Mouse (Mus musculus) common myeloid progenitor, adult 5-6 weeks (primary cell): Measurements from ENCODE around the gene Uts2r. TPM values are rescaled to one million over a fixed set of nuclear protein-coding genes. Genes with fewer than 3 reads are reported as not detected.

Experiments
- ATAC-seq: replicated peaks from 2 replicates; pipeline ENCODE4 v1.8.0; 2016; ENCODE audit warnings: low read depth, mild to moderate bottlenecking, moderate TSS enrichment, inconsistent platforms; ENCODE audit not compliant: poor library complexity, severe bottlenecking
- total RNA-seq: library from RNA; stranded (forward); fragments of 200-1000, 187-1606 nt; gene quantifications from 2 replicates; pipeline ENCODE4 v1.2.3, GENCODE M21; 2017

The Uts2r gene
- total RNA-seq, 1 experiment from 2014 or later = not detected

DNA sequence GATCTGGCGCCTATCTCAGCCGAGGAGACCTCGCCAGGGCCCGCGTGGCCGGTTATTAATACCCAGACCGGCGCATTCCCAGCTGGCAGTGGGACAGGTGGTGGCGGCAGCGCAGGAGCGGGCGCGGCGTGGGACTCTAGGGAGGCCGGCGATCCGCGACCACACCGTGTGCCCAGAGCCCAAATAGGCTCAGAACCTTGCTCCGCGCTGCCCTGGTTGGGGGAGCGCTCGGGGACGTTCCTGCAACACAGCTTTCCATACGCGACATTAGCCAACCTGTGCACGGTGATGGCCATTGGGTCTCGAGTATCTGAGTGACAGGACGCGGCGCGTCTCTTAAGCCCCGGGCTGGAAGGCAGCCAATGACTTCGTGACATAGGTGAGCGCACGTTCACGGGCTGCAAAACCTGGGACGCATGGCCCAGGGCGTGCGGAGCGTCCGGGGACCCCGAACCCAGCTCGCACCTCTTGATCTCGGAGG, 3.6 kb upstream of the Uts2r start:
- ATAC-seq = no peak

DNA sequence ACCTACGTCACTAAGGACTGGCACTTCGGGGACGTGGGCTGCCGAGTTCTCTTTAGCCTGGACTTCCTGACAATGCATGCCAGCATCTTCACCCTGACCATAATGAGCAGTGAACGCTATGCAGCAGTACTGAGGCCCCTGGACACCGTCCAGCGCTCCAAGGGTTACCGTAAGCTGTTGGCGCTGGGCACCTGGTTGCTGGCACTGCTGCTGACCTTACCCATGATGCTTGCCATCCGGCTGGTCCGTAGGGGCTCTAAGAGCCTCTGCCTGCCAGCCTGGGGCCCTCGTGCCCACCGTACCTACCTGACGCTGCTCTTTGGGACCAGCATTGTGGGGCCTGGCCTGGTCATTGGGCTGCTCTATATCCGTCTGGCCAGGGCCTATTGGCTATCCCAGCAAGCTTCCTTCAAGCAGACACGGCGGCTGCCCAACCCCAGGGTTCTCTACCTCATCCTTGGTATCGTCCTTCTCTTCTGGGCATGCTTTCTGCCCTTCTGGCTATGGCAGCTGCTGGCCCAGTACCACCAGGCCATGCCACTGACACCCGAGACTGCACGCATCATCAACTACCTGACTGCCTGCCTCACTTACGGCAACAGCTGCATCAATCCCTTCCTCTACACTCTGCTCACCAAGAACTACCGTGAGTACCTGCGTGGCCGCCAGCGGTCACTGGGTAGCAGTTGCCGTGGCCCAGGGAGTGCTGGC, 720 bp downstream of the Uts2r start:
- no peak for ATAC-seq

DNA sequence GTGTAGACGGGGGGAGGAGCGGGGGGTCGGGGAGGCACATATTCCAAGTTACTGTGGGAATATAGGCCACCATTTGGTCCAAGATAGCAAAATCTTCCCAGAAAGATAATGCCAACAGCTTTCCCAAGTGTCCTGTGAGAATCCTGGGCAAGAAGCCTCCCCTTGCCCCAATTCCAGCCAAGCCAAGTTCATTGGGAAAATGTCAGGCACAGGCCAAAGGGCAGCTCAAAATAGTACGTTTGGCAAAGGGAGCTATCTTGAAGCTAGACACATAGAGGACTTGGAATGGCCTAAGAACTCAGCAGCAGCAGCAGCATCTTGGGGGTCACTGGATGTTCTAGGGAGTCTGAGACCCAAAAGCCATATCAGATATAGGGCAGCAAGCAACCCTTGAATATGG, 3.7 kb downstream of the Uts2r start:
- no peak for ATAC-seq

DNA sequence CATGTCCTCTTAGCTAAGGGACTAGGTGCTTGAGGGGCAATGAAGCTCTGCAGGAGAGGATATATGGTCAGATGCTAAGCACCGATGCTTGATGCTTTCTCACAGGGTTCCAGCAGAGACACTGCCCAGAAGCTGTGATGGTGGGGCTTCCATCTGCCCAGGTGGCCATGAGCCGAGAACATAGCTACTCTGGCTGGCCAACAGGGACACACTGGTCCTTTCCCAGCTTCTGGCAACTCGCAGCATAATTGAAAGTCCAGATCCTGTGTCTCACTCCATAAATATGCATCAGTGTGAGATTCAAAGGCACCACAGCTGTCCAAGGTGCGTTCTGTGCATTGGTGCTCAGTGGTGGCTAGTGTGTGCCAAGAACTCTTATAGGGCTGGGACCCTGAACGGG, 13.1 kb downstream of the Uts2r start:
- no peak for ATAC-seq

DNA sequence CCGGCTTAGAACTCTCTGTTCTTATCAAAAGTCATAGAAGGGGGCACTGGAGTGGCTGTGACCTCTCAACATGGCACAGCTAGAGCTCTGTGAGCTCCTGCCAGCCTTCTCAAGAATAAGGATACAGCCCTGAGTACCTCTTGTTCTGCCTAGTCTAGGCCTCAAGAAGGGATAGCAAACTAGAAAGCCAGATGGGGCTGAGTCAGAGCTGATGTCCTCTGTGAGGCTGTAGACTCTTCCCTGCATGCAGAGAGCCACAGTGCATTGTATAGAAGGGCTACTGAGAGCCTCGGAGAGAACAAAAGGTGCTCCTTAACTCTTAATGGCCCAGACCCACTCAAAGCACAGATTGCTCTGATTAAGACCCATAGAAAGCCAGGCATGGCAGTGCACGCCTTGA, 14.2 kb downstream of the Uts2r start:
- ATAC-seq = no peak

DNA sequence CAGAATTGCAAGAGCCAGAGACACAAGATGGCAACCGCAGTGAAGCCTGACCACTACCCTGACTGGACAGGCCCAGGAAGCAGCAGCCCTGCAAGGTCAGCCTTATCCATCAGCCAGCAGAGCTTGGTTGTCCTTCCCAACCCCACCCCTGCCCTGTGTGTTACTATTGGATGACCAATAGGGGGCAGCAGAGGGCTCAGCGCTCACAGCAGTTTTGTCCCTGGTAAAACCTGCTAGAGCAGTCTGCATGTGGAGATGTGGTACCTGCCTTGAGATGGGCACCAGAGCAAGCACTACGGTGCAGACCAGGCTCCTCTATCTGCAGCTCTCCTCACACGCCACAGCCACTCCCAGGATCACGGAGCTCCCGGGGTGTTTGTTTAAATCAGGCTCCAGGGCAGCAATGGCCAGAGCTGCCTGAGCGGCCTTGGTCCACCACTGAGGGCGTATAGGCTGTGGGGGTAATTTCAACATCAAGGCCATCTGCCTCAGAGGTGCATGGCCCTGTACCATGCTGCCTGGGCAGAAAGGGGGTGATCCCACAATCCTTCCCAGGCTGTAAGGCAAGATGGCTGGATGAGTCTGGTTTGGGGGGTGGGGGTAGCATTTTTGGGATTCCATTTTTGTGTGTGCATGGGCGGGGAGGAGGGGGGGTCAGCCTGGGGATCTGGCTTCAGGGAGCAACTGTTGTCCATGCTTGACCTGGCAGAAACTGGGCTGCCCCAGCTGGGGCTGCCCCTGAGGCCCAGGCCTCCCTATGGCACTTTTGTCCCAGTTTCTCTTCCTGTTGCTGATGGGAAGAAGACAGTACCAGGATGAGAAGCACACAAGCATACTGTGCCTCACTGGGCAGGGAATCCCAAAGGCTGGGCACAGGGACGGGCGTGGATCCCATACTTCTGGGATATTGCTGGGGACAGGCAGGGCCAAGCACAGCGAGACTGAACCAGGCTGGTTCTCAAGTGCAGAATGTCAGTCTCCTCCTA, 16.5 kb downstream of the Uts2r start:
- peak; percentile 82 for ATAC-seq

DNA sequence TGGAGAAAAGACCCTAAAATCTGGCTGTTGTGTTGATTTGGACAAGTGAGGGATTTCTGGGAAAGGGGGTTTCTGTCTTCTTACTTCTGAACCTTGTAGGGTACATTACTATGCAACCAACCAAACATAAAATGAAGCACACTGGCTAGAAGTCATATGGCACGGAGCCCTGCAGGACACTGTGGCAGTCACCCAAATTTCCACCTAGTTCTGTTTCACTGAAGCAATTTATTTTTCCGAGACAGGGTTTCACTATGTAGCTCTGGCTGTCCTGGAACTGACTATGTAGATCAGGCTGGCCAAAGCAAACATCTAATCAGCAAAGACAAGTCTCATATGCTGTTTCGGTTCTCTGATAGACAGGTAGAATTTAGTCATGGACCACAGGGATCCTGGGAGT, 29.6 kb downstream of the Uts2r start:
- ATAC-seq = no peak

DNA sequence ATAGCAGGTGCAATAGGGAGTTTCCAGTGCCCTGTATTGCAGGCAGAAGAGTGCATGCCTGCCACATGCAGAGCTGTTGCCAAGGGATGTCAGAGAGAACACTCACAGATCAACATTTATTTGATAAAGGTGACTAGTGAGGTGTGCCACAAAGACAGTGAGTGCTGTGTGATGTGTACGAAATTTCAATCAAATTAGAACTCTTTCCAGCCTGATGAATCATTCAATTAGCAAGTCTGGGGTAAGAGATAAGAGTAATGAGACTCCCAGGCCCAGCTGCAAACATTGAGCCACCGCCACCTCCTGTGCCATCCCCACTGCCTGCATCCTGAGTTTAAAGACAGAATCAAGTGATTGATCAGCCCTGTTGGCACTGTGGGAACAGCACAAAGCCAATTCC, 32.7 kb downstream of the Uts2r start:
- ATAC-seq = no peak

DNA sequence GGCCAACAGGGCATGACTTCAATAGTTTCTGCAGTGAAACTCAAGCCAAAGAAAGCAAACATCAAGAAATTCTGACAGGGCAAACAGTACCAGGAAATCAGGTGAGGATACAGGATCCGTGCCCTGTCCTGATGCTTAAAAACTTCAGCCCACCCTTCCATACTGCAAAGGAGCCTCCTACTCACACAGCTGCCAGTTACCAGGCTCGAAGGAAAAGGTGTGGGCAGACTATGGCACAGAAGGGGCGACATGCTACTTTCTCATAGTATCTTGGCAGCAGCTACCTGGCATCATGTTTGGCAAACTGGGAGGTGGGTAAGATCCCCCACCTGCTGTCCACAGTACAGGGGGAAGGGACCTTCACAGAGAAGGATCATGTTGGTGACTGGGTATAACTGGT, 33.3 kb downstream of the Uts2r start:
- ATAC-seq = no peak

DNA sequence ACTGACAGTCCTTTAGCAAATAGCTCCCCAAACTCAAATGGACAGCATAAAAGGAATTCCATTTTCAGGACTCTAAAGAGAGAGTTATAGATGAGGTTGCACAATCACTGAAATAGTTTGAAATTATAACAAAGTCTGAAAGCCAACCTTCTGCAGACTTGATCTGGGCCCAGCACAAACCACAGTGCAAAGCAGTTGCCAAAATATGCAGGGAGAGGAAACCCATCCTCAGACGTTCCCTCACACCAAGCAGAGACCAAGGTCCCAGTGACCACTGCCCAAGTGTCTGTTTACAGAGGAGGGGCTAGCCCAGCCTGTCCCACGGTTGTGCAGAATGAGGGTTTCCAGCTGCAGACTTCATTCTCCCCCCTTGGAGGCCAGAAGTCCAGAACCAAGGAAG, 38.6 kb downstream of the Uts2r start:
- ATAC-seq = no peak

DNA sequence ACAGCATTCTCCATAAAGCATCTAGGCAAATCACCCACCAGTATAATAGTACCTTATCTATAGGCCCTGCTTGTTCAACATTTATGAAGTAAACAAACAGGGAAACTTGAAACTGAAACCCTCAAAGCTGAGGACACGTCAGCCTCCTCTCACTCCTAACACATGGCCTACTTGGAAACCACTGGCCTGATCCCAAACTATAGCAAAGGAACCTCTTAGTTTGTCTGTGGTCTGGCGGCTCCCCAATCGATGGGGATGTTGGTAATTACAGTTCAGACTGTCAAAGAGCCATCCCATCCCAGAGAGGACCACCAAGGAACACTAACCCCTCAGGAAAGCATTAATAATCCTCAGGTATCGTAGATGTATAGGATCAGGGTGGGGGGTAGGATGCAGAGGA, 39.8 kb downstream of the Uts2r start:
- no peak for ATAC-seq

DNA sequence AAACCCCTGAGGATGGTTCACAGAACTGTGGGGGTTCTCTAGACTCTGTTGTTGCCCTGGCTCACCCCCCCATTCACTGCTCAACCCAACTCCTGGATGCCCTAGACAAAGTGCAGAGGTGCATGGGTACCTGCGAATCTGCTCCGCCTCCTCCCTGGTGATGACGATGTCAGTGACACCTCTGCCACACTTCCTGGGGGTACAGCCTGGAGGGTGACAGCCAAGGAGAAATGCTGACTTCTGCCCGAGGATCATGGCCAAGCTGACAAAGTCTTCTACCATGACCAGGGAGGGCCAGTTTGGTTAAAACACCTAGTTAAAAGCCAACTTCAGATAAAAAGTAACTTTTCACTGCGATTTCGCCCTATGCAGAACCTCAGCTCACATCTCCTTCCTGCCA, 40.7 kb downstream of the Uts2r start:
- ATAC-seq = no peak

DNA sequence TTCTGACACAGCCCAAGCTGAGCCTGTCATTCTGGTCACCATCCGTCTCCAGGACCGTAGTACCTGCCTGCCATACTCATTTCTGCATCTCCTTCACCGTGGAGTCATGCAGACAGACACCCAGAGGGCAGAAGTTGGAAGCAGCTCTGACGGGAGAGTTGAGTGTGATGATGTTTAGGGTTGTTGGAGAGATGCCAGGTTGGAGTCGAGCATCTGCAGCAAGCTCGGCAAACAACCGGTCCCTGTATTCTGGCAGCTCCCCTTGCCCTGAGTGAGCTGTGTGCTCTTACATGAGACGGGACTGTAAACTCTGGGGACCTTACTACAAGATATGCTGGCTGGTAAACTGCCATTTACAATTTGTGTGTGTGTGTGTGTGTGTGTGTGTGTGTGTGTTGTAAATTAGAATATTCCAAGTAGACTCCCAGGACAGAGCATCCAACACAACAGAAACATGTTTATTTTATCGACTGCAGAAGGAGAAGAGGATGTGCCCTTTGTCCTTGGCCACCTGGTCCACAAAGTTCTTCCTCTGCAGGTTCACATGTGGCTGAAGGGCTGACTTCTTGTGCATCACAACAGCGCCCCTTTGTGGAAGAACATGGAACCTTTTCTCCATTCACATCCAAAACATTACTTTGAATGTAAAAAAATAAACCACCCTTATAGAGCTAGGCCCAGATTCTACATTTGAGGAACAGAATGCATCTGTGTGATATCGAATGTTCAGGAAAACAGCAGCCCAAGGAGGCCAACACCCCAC, 41.5 kb downstream of the Uts2r start:
- no peak for ATAC-seq

DNA sequence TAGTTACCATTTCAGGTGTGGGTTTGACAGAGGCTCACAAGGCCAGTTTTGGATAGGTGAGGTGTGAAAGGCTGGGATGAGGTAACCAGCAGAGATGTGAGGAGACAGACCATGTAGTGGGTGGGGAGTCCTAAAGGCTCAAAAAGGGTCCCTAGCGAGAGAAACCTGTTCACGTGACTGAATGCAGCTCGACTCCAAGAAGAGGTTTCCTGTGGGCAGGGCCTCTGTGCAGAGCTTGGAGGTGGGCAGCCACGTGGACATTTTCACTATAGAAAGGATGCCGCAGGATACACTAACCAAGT, 43.7 kb downstream of the Uts2r start:
- ATAC-seq = no peak

DNA sequence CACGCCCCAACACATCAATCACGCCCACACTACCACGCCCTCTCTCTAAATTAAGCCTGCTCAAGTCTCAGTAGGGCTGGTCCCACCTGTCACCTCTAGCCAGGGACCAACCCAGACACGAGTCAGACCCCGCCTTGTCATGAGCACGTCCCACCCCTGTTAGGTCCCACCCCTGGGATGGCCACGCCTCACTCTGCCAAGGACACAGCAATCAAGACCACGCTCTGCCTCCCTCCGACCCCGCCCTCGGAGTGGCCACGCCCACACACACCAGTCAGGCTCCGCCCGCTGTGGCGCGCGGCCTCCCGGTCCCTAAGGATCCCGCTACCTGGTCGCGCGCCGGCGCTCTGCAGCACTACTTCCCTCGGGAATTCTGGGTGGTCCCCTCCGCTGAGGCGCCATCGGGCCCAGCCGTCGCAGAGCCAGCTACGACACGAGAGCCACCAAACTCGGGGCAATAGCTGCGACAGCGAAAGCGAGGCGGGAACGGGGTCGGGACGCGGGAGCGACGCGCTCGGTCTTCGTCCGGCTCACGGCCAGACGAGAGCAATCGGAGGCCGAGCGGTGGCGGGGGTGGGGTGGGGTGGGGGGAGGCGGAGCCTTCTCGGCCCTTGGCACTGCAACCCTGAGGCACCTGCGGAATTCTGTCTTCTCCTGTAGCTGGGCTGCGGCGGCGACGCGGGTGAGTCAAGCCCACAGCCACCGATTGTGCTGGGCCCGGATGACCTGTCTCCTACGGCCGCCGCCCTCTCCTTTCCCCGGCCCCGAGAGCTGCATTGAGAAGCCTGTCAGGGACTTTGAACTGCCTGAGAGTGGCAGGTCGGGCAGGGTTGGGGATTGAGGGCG, 44.3 kb downstream of the Uts2r start, which contains the start of the genes Hexdc and Ogfod3:
Gene Hexdc (plus strand): TSS at position 273 of the 846 bp plus-strand sequence.
Gene Ogfod3 (minus strand): TSS at position 551 of the 846 bp plus-strand sequence.
- ATAC-seq = peak; percentile 96

Other genes with a start within 250 kb of the Uts2r start
- 9.7 and 10.1 TPM in 2 replicates for gene Ccdc57, start 227.4 kb upstream of the Uts2r start, total RNA-seq
- gene Slc16a3, start 211.8 kb upstream of the Uts2r start, total RNA-seq = 3.0 and 3.9 TPM in 2 replicates
- gene Csnk1d, start 168.9 kb upstream of the Uts2r start, total RNA-seq = 65.0 and 84.8 TPM in 2 replicates
- gene Cd7, start 120.9 kb upstream of the Uts2r start, total RNA-seq = 1.1 and 3.1 TPM in 2 replicates
- not detected in 2 replicates for gene Sectm1b, start 96.7 kb upstream of the Uts2r start, total RNA-seq
- not detected in 2 replicates for gene Sectm1a, start 79.1 kb upstream of the Uts2r start, total RNA-seq
- gene Tex19.2, start 41.6 kb upstream of the Uts2r start, total RNA-seq = not detected in 2 replicates
- not detected in 2 replicates for gene Tex19.1, start 14.1 kb upstream of the Uts2r start, total RNA-seq
- 9.6 and 10.0 TPM in 2 replicates for gene Hexdc, start 44.2 kb downstream of the Uts2r start, total RNA-seq
- gene Ogfod3, start 44.4 kb downstream of the Uts2r start, total RNA-seq = 3.8 and 8.6 TPM in 2 replicates
- gene Cybc1, start 69.1 kb downstream of the Uts2r start, total RNA-seq = 22.7 and 30.2 TPM in 2 replicates
- 23.5 and 40.9 TPM in 2 replicates for gene Narf, start 77.0 kb downstream of the Uts2r start, total RNA-seq
- gene Foxk2, start 99.7 kb downstream of the Uts2r start, total RNA-seq = 20.8 and 23.8 TPM in 2 replicates
- gene Wdr45b, start 194.2 kb downstream of the Uts2r start, total RNA-seq = 39.1 and 40.7 TPM in 2 replicates
- gene Rab40b, start 228.0 kb downstream of the Uts2r start, total RNA-seq = 0.64 TPM in 1 of 2 replicates, not detected in the other